Mouse (Mus musculus) forebrain, embryonic 15.5 days (tissue): ENCODE results near the gene Nme1. TPM values are rescaled to one million over a fixed set of nuclear protein-coding genes. Genes with fewer than 3 reads are reported as not detected.

Experiments
- ATAC-seq: fragments of 200-750 bp; cut with Nextera tagmentation; replicated peaks from 2 replicates; pipeline ENCODE4 v1.8.0; 2017; ENCODE audit warnings: mild to moderate bottlenecking, moderate TSS enrichment, moderate library complexity
- H3K27ac ChIP-seq: fragments of 300-500 bp; sonication (generic); replicated peaks from 2 replicates; pipeline ENCODE4 v1.5.1; 2015; ENCODE audit warnings: mild to moderate bottlenecking, inconsistent platforms
- H3K27me3 ChIP-seq: fragments of 300-500 bp; sonication (generic); 2 replicates; pipeline ENCODE4 v1.6.1; 2015; ENCODE audit warnings: inconsistent platforms
- H3K36me3 ChIP-seq: fragments of 300-500 bp; sonication (generic); 2 replicates; pipeline ENCODE4 v1.6.1; 2015; ENCODE audit warnings: mild to moderate bottlenecking, inconsistent platforms
- H3K4me1 ChIP-seq: fragments of 300-500 bp; sonication (generic); 2 replicates; pipeline ENCODE4 v1.6.1; 2015; ENCODE audit warnings: inconsistent platforms
- H3K4me2 ChIP-seq: fragments of 300-500 bp; sonication (generic); replicated peaks from 2 replicates; pipeline ENCODE4 v1.6.1; 2015; ENCODE audit warnings: mild to moderate bottlenecking, inconsistent platforms
- H3K4me3 ChIP-seq: fragments of 300-500 bp; sonication (generic); 2 replicates; pipeline ENCODE4 v1.5.1; 2015; ENCODE audit warnings: mild to moderate bottlenecking, inconsistent platforms
- H3K9ac ChIP-seq: fragments of 300-500 bp; sonication (generic); replicated peaks from 2 replicates; pipeline ENCODE4 v1.6.1; 2015; ENCODE audit warnings: mild to moderate bottlenecking, inconsistent platforms
- H3K9me3 ChIP-seq: fragments of 300-500 bp; sonication (generic); 2 replicates; pipeline ENCODE4 v1.6.1; 2016; ENCODE audit warnings: inconsistent platforms
- WGBS: fragments of 180-500 bp; shearing (Covaris S2); methylation state at CpG from one replicate; pipeline ENCODE4 v1.1.7; 2015; ENCODE audit warnings: mixed read lengths; 5-methylcytosine and 5-hydroxymethylcytosine counted together
- polyA plus RNA-seq: library from polyadenylated mRNA; unstranded; fragments of >200 nt; fragmentation: Nextera tagmentation; extraction: Ambion mirVana; gene quantifications from 2 replicates; pipeline ENCODE4 v1.2.1, GENCODE M21; 2015

Nme1 gene
- polyA plus RNA-seq, 1 experiment from 2014 or later: 312 TPM

DNA sequence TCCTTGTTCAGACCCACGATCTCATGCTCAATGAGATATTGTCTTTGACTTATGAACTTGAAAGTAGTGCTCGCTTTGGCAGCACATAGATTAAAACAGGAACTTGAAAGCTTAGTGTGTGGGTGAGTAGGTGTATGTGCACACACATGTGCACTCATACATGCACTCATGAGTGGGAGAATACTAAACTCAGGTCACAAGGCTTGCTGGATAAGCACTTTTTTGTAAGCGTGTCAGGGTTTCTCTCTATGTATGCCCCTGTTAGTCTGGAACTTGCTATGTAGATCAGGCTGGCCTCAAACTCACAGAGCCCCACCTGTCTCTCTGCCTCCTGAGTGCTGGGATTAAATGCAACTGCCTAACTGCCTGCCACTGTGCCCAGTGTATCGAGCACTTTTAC is 18.7 kb upstream of the Nme1 start:
- H3K27ac ChIP-seq: no peak overlapping the region
- H3K4me2 ChIP-seq: no peak overlapping the region
- H3K9ac ChIP-seq: no peak overlapping the region
- no peak overlapping the region for H3K4me3 ChIP-seq
- no peaks in the 10 kb centered on the region for H3K4me1 ChIP-seq
- no peaks in the 10 kb centered on the region for H3K27me3 ChIP-seq
- no peaks in the 10 kb centered on the region for H3K9me3 ChIP-seq
- no peak for ATAC-seq
- WGBS: 86% methylated on average over 4 of the region's 4 CpGs
- H3K36me3 ChIP-seq: no peaks in the 10 kb centered on the region

DNA sequence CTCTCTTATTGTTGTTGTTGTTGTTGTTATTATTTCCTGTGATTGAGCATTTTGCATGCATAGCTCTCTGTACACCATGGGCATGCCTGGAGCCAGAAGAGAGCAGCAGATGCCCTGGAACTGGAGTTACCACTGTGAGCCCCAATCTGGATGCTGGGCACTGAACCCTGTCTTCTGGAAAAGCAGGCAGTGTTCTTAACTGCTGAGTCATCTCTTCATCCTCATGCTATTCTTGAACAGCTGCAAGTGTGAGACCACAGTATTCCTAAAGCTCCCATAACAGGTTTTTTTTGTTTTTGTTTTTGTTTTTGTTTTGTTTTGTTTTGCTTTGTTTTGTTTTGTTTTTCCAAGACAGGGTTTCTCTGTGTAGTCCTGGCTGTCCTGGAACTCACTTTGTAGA is 18.0 kb upstream of the Nme1 start:
- Histone ChIP-seq H3K4me2 (no peak overlapping the region), H3K36me3 (no peaks in the 10 kb centered on the region), H3K4me3 (no peak overlapping the region), H3K9me3 (no peaks in the 10 kb centered on the region), H3K27me3 (no peaks in the 10 kb centered on the region), H3K4me1 (no peaks in the 10 kb centered on the region), H3K9ac (no peak overlapping the region), H3K27ac (no peak overlapping the region)
- no peak for ATAC-seq

DNA sequence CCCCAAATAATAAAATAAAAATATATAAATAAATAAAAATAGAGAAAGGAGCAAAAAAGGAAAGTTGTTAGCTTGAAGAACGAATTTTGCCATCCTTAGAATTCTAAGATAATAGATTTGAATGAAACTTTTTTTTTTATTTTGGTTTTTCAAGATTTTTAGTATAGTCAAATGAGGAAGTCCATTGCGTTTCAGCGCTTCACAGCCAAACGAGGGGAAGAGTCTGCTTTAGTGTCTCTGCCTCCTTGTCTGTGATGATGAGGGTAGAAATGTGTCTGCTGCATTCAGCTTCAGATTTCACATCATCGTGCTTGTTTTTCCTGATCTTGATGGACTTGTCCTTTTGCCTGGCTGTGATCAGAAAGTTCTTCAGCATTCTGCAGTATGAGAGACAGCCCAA is 16.9 kb upstream of the Nme1 start:
- H3K4me3 ChIP-seq: no peak overlapping the region
- no peaks in the 10 kb centered on the region for H3K9me3 ChIP-seq
- no peaks in the 10 kb centered on the region for H3K36me3 ChIP-seq
- no peaks in the 10 kb centered on the region for H3K4me1 ChIP-seq
- no peaks in the 10 kb centered on the region for H3K27me3 ChIP-seq
- WGBS: 86% methylated on average over 5 of the region's 5 CpGs
- H3K27ac ChIP-seq: no peak overlapping the region
- H3K4me2 ChIP-seq: no peak overlapping the region
- ATAC-seq: no peak
- H3K9ac ChIP-seq: no peak overlapping the region

- 88% methylated on average over 3 of the region's 3 CpGs for WGBS
Observed at GRCm38 (mm10) chr11:93984619-93985018, 16.3 kb upstream of the Nme1 start.

GRCm38 (mm10) chr11:93979502-93980049 is 11.3 kb upstream of the Nme1 start:
- no peak overlapping the region for H3K9ac ChIP-seq
- no peaks in the 10 kb centered on the region for H3K4me1 ChIP-seq
- no peak overlapping the region for H3K4me2 ChIP-seq
- no peaks in the 10 kb centered on the region for H3K36me3 ChIP-seq
- no peaks in the 10 kb centered on the region for H3K9me3 ChIP-seq
- no peaks in the 10 kb centered on the region for H3K27me3 ChIP-seq
- H3K4me3 ChIP-seq: no peak overlapping the region
- 57% methylated on average over 6 of the region's 6 CpGs for WGBS
- no peak overlapping the region for H3K27ac ChIP-seq
- no peak for ATAC-seq

More at GRCm38 (mm10) chr11:93984619-93985018, 16.3 kb upstream of the Nme1 start:
- Histone ChIP-seq H3K27me3 (no peaks in the 10 kb centered on the region), H3K9ac (no peak overlapping the region), H3K4me3 (no peak overlapping the region), H3K9me3 (no peaks in the 10 kb centered on the region), H3K36me3 (no peaks in the 10 kb centered on the region), H3K4me2 (no peak overlapping the region), H3K4me1 (no peaks in the 10 kb centered on the region), H3K27ac (no peak overlapping the region)
- ATAC-seq: no peak

DNA sequence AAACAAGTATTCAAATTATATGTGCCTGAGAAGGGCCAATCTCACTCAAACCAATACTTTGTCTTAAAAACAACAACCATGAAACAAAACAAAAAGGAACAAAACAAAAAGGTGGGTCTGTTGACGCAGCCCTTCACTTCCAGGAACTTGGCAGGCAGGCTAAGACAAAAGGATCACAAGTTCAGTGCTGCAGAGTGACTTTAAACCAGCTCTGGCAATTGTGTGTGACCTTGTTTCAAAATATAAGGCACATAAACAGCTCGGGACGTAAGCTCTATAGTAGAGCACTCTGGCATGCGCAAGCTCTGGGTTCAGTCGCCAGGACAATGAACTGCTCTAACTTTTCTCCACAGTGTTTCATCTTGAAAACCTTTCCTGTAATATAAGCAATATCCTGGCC is 4.6 kb upstream of the Nme1 start:
- Histone ChIP-seq H3K9ac (no peak overlapping the region), H3K4me2 (no peak overlapping the region), H3K4me3 (no peak overlapping the region), H3K9me3 (no peaks in the 10 kb centered on the region), H3K27me3 (no peaks in the 10 kb centered on the region), H3K27ac (no peak overlapping the region), H3K36me3 (no peaks in the 10 kb centered on the region), H3K4me1 (peaks cover 7% of the 10 kb centered on the region; the same call in 1 of the 2 replicates)
- WGBS: 84% methylated on average over 5 of the region's 5 CpGs
- ATAC-seq: no peak

DNA sequence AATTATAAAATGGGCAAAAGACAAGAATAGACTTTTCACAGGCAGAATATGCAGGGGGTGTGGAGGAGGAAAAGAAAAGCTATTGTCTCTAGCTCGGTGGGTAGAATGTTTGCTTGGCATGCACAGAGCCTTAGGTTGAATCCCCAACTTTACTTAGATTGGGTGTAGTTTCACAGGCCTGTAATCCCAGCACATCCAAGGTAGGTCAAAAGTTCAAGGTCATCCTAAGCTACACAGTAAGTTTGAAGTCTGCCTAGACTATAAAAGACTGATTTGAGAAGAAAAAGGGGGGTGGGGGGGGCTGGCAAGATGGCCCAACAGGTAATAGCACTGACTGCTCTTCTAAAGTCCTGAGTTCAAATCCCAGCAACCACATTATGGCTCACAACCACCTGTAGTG is 1.5 kb upstream of the Nme1 start:
- Histone ChIP-seq H3K27ac (no peak overlapping the region), H3K4me2 (no peak overlapping the region), H3K36me3 (peaks cover 13% of the 10 kb centered on the region), H3K4me1 (peaks cover 19% of the 10 kb centered on the region), H3K9ac (no peak overlapping the region), H3K27me3 (no peaks in the 10 kb centered on the region), H3K4me3 (no peak overlapping the region), H3K9me3 (no peaks in the 10 kb centered on the region)
- ATAC-seq: no peak
- WGBS: 55% methylated on average over 1 of the region's 1 CpGs

DNA sequence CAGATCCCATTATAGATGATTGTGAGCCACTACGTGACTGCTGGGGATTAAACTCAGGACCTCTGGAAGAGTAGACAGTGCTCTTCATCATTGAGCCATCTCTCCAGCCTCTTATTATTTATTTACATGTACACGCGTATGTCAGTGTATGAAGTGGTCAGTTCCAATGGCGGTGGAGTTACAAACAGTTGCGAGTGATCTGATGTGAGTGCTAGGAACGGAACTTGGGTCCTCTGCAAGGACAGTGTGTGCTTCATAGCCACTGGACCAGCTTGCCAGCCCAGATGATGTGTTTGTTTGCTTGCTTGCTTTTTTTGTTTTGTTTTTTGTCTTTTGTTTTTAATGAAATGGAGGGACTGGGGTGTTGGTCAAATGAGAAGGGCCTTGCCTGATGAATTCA is 850 bp upstream of the Nme1 start:
- Histone ChIP-seq H3K27ac (peak overlapping the region; percentile 83), H3K9me3 (no peaks in the 10 kb centered on the region), H3K4me2 (no peak overlapping the region), H3K4me3 (no peak overlapping the region), H3K36me3 (peaks cover 19% of the 10 kb centered on the region), H3K27me3 (no peaks in the 10 kb centered on the region), H3K9ac (no peak overlapping the region), H3K4me1 (peaks cover 19% of the 10 kb centered on the region)
- no peak for ATAC-seq
- 90% methylated on average over 6 of the region's 6 CpGs for WGBS

DNA sequence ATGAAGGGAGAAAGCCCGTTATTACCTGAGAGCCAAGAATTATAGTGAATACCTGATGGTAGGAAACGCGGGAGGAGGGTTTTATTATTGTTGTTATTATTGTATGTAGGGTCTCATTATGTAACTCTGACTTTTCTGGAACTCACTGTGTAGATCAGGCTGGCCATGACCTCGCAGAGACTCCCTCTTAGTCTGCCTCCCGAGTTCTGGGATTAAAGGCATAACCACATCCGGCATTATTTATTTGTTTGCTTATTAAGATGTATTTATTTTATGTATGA is 467 bp upstream of the Nme1 start:
- H3K36me3 ChIP-seq: peaks cover 23% of the 10 kb centered on the region
- peaks cover 19% of the 10 kb centered on the region for H3K4me1 ChIP-seq
- H3K9ac ChIP-seq: no peak overlapping the region
- peak; percentile 11; the same call in 1 of the 2 replicates for ATAC-seq
- H3K9me3 ChIP-seq: no peaks in the 10 kb centered on the region
- H3K27me3 ChIP-seq: no peaks in the 10 kb centered on the region
- WGBS: 48% methylated on average over 6 of the region's 6 CpGs
- peak overlapping the region; percentile 68 for H3K4me3 ChIP-seq
- H3K4me2 ChIP-seq: peak overlapping the region; percentile 85
- H3K27ac ChIP-seq: peak overlapping the region; percentile 83

- Histone ChIP-seq H3K36me3 (peaks cover 35% of the 10 kb centered on the region), H3K27me3 (no peaks in the 10 kb centered on the region), H3K4me1 (peaks cover 19% of the 10 kb centered on the region), H3K4me2 (peak overlapping the region; percentile 85), H3K9me3 (no peaks in the 10 kb centered on the region), H3K4me3 (peak overlapping the region; percentile 68), H3K9ac (peak overlapping the region; percentile 72), H3K27ac (peak overlapping the region; percentile 83)
- no peak for ATAC-seq
- WGBS: 2% methylated on average over 11 of the region's 11 CpGs
Observed at GRCm38 (mm10) chr11:93967381-93967780, 940 bp downstream of the Nme1 start.

DNA sequence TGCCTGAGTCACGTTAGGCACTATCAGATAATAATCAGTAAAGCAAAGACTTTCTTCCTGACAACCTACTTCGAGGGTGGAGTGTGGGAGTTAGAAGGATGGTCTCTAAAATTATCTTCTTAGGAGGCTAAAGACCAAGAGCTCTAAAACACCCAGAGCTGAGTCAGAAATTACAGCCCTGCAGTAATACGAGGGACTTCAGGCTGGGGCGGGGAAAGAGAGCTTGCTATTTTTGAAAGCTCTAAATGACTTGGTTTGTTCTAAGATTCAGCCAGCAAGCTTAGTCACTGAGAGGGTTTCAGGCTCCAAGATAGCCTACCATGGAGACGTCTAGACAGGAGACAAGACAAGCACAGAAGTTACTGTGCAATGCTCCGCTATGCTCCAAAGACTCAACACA is 2.9 kb downstream of the Nme1 start:
- no peak for ATAC-seq
- Histone ChIP-seq H3K4me1 (peaks cover 19% of the 10 kb centered on the region), H3K4me2 (no peak overlapping the region), H3K9me3 (no peaks in the 10 kb centered on the region), H3K27me3 (no peaks in the 10 kb centered on the region), H3K36me3 (peaks cover 53% of the 10 kb centered on the region), H3K9ac (no peak overlapping the region), H3K4me3 (no peak overlapping the region), H3K27ac (no peak overlapping the region)
- 94% methylated on average over 6 of the region's 6 CpGs for WGBS

DNA sequence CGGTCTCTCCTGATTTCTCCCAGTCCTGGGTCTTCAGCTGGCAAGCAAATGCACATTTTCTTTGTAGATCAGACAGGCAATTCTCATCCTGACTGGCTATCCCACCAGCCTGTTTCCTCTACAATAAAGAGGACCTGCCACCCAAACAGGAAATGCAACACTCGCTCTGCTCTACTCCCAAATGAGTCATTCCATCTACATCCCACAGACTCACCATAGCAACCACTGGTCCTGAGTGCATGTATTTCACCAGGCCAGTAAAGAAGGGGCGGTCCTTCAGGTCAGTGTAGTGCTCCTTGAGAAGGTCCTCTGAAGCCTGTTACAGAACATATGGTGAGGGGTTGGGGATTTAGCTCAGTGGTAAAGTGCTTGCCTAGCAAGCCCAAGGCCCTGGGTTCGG is 5.3 kb downstream of the Nme1 start:
- WGBS: 83% methylated on average over 4 of the region's 4 CpGs

GRCm38 (mm10) chr11:93961482-93961881 is 6.8 kb downstream of the Nme1 start:
- WGBS: 95% methylated on average over 6 of the region's 6 CpGs

More for the DNA sequence above, 5.3 kb downstream of the Nme1 start:
- Histone ChIP-seq H3K4me3 (no peak overlapping the region), H3K4me1 (peaks cover 12% of the 10 kb centered on the region), H3K36me3 (peaks cover 77% of the 10 kb centered on the region), H3K27me3 (no peaks in the 10 kb centered on the region), H3K9me3 (no peaks in the 10 kb centered on the region), H3K4me2 (no peak overlapping the region), H3K27ac (no peak overlapping the region), H3K9ac (no peak overlapping the region)
- no peak for ATAC-seq

More at GRCm38 (mm10) chr11:93961482-93961881, 6.8 kb downstream of the Nme1 start:
- H3K9ac ChIP-seq: no peak overlapping the region
- H3K4me1 ChIP-seq: peaks cover 2% of the 10 kb centered on the region
- H3K27me3 ChIP-seq: no peaks in the 10 kb centered on the region
- H3K27ac ChIP-seq: no peak overlapping the region
- no peaks in the 10 kb centered on the region for H3K9me3 ChIP-seq
- H3K36me3 ChIP-seq: peaks cover 81% of the 10 kb centered on the region
- H3K4me3 ChIP-seq: no peak overlapping the region
- H3K4me2 ChIP-seq: no peak overlapping the region
- no peak for ATAC-seq
